Mouse (Mus musculus): Measurements from ENCODE around the gene Trmo.

GRCm38 (mm10) chr4:46413406-46413805 lies 24.2 kb upstream of the Trmo start, which contains the start of gene Hemgn:
- no peak for TF ChIP-seq CTCF (IDR thresholded peaks at IDR 0.05; ENCODE audit: low read depth)
- TF ChIP-seq EP300 (IDR thresholded peaks at IDR 0.05; ENCODE audit: low read depth), result no peak

All from liver, postnatal 0 days (tissue).